Mouse (Mus musculus): Measurements from ENCODE around the gene Cdc20. TPM values are rescaled to one million over a fixed set of nuclear protein-coding genes. Genes with fewer than 3 reads are reported as not detected.

Gene Cdc20
- polyA plus RNA-seq, 1 experiment: 79.8 TPM

GRCm38 (mm10) chr4:118424541-118425160 is 12.5 kb downstream of the Cdc20 start:
- H3K79me2 ChIP-seq (ENCODE audit: control insufficient read depth, insufficient read depth): peaks cover 15% of the 10 kb centered on the region
- no peaks in the 10 kb centered on the region for H3K27me3 ChIP-seq (ENCODE audit: control insufficient read depth, insufficient read depth, insufficient read length)
- H3K36me3 ChIP-seq (ENCODE audit: control insufficient read depth, insufficient read depth): no peaks in the 10 kb centered on the region
- no peak overlapping the region for H3K4me3 ChIP-seq
- H3ac ChIP-seq (ENCODE audit: control insufficient read depth, insufficient read length): no peak overlapping the region
- TF ChIP-seq TCF12 (IDR thresholded peaks at IDR 0.05; ENCODE audit: insufficient read depth, poor library complexity, severe bottlenecking) (no peak), MYOG (IDR thresholded peaks at IDR 0.05; ENCODE audit: control insufficient read depth in 1 of 3, insufficient read depth in 1 of 3, insufficient read length in 2 of 3, low read depth in 2 of 3) (no peak), E2F4 (IDR thresholded peaks at IDR 0.05; ENCODE audit: insufficient read depth) (no peak), POLR2AphosphoS2 (IDR thresholded peaks at IDR 0.05; ENCODE audit: insufficient read length, low read depth) (no peak), MYOD1 (IDR thresholded peaks at IDR 0.05; ENCODE audit: control insufficient read depth in 1 of 3, insufficient read length in 2 of 3, low read depth in 2 of 3) (no peak), POLR2A (IDR thresholded peaks at IDR 0.05; ENCODE audit: insufficient read length, low read depth) (no peak), SRF (IDR thresholded peaks at IDR 0.05; ENCODE audit: control insufficient read depth, insufficient read length, low read depth) (no peak)
- no peak overlapping the region for H3K4me2 ChIP-seq (ENCODE audit: low read depth)

- Histone ChIP-seq H3K79me2 (ENCODE audit: control insufficient read depth, insufficient read depth) (no peaks in the 10 kb centered on the region), H3K36me3 (ENCODE audit: control insufficient read depth, insufficient read depth) (peaks cover 5% of the 10 kb centered on the region), H3K4me2 (ENCODE audit: low read depth) (no peak overlapping the region), H3K27me3 (ENCODE audit: control insufficient read depth, insufficient read depth, insufficient read length) (no peaks in the 10 kb centered on the region), H3ac (ENCODE audit: control insufficient read depth, insufficient read length) (no peak overlapping the region), H3K4me3 (no peak overlapping the region)
- TF ChIP-seq POLR2A (IDR thresholded peaks at IDR 0.05; ENCODE audit: insufficient read length, low read depth) (no peak), MYOD1 (IDR thresholded peaks at IDR 0.05; ENCODE audit: control insufficient read depth in 1 of 3, insufficient read length in 2 of 3, low read depth in 2 of 3) (no peak), CEBPB (IDR thresholded peaks at IDR 0.05; ENCODE audit: insufficient read depth, poor library complexity, severe bottlenecking) (no peak), TCF12 (IDR thresholded peaks at IDR 0.05; ENCODE audit: insufficient read depth, poor library complexity, severe bottlenecking) (no peak), POLR2AphosphoS2 (IDR thresholded peaks at IDR 0.05; ENCODE audit: insufficient read length, low read depth) (no peak), MYOG (IDR thresholded peaks at IDR 0.05; ENCODE audit: control insufficient read depth in 1 of 3, insufficient read depth in 1 of 3, insufficient read length in 2 of 3, low read depth in 2 of 3) (no peak), TCF3 (IDR thresholded peaks at IDR 0.05; ENCODE audit: insufficient read length, low read depth) (no peak), SRF (IDR thresholded peaks at IDR 0.05; ENCODE audit: control insufficient read depth, insufficient read length, low read depth) (no peak), MAX (IDR thresholded peaks at IDR 0.05; ENCODE audit: low read depth) (no peak), REST (IDR thresholded peaks at IDR 0.05; ENCODE audit: insufficient read depth, insufficient read length) (no peak)
Observed at GRCm38 (mm10) chr4:118421384-118421783, 15.8 kb downstream of the Cdc20 start.

DNA sequence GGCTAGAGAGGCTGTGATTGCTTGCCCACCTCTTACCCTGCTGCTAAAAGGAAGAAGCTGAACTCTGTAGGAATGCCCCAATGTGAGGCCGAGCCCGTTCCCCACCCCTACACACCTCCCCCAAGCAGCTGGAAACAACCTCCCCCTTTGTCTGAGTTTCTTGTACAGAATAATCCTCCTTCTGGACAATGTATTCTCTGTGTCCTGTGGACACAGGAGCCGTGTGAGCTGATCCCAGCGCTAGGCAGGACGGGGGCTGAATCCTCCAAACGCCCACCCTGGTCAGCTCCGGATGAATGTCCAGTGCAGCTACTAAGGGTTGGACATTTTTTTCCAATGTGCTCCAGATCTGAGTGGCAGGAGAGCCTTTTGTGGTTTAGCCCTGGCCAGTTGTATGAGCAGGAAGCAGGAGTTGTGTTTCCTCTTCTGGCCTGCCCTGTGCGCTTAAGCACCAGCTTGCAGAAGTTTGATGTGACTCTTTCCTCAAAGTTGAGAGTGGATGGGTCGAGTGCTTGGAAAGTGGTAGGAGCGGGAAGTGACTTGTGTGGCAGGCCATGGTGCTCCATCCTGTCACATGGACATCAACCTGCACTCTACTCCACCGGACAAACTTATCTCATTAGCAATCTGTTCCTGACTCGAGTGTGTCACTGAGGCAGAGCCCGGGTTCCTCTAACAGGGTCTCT is 19.9 kb downstream of the Cdc20 start:
- no peaks in the 10 kb centered on the region for H3K27me3 ChIP-seq (ENCODE audit: control insufficient read depth, insufficient read depth, insufficient read length)
- H3K36me3 ChIP-seq (ENCODE audit: control insufficient read depth, insufficient read depth): peaks cover 17% of the 10 kb centered on the region
- no peaks in the 10 kb centered on the region for H3K79me2 ChIP-seq (ENCODE audit: control insufficient read depth, insufficient read depth)
- no peak overlapping the region for H3K4me2 ChIP-seq (ENCODE audit: low read depth)
- H3ac ChIP-seq (ENCODE audit: control insufficient read depth, insufficient read length): no peak overlapping the region
- no peak overlapping the region for H3K4me3 ChIP-seq
- TF ChIP-seq POLR2AphosphoS2 (IDR thresholded peaks at IDR 0.05; ENCODE audit: insufficient read length, low read depth) (no peak), TCF12 (IDR thresholded peaks at IDR 0.05; ENCODE audit: insufficient read depth, poor library complexity, severe bottlenecking) (no peak), SRF (IDR thresholded peaks at IDR 0.05; ENCODE audit: control insufficient read depth, insufficient read length, low read depth) (no peak), REST (IDR thresholded peaks at IDR 0.05; ENCODE audit: insufficient read depth, insufficient read length) (no peak), MYOD1 (IDR thresholded peaks at IDR 0.05; ENCODE audit: control insufficient read depth in 1 of 3, insufficient read length in 2 of 3, low read depth in 2 of 3) (no peak), TCF3 (IDR thresholded peaks at IDR 0.05; ENCODE audit: insufficient read length, low read depth) (no peak), USF1 (IDR thresholded peaks at IDR 0.05; ENCODE audit: low read depth) (no peak)

GRCm38 (mm10) chr4:118416329-118416728 is 20.8 kb downstream of the Cdc20 start:
- Histone ChIP-seq H3K4me3 (no peak overlapping the region), H3K36me3 (ENCODE audit: control insufficient read depth, insufficient read depth) (peaks cover 25% of the 10 kb centered on the region), H3ac (ENCODE audit: control insufficient read depth, insufficient read length) (no peak overlapping the region), H3K4me2 (ENCODE audit: low read depth) (no peak overlapping the region), H3K79me2 (ENCODE audit: control insufficient read depth, insufficient read depth) (peaks cover 1% of the 10 kb centered on the region), H3K27me3 (ENCODE audit: control insufficient read depth, insufficient read depth, insufficient read length) (no peaks in the 10 kb centered on the region)
- no peak for TF ChIP-seq CEBPB (IDR thresholded peaks at IDR 0.05; ENCODE audit: insufficient read depth, poor library complexity, severe bottlenecking)
- TF ChIP-seq TCF3 (IDR thresholded peaks at IDR 0.05; ENCODE audit: insufficient read length, low read depth): no peak
- no peak for TF ChIP-seq MYOD1 (IDR thresholded peaks at IDR 0.05; ENCODE audit: control insufficient read depth in 1 of 3, insufficient read length in 2 of 3, low read depth in 2 of 3)
- TF ChIP-seq TCF12 (IDR thresholded peaks at IDR 0.05; ENCODE audit: insufficient read depth, poor library complexity, severe bottlenecking): no peak
- TF ChIP-seq USF1 (IDR thresholded peaks at IDR 0.05; ENCODE audit: low read depth): no peak
- TF ChIP-seq SRF (IDR thresholded peaks at IDR 0.05; ENCODE audit: control insufficient read depth, insufficient read length, low read depth): no peak
- TF ChIP-seq MAX (IDR thresholded peaks at IDR 0.05; ENCODE audit: low read depth): no peak
- no peak for TF ChIP-seq MYOG (IDR thresholded peaks at IDR 0.05; ENCODE audit: control insufficient read depth in 1 of 3, insufficient read depth in 1 of 3, insufficient read length in 2 of 3, low read depth in 2 of 3)
- no peak for TF ChIP-seq POLR2AphosphoS2 (IDR thresholded peaks at IDR 0.05; ENCODE audit: insufficient read length, low read depth)
- no peak for TF ChIP-seq POLR2A (IDR thresholded peaks at IDR 0.05; ENCODE audit: insufficient read length, low read depth)
- no peak for TF ChIP-seq REST (IDR thresholded peaks at IDR 0.05; ENCODE audit: insufficient read depth, insufficient read length)
- TF ChIP-seq E2F4 (IDR thresholded peaks at IDR 0.05; ENCODE audit: insufficient read depth): no peak
